In genomic region chr11:96929766-96930331, GRCm38 (mm10) we compare ENCODE assay signal across 12 mouse cellular contexts. TPM values are rescaled to one million over a fixed set of nuclear protein-coding genes. Genes with fewer than 3 reads are reported as not detected.
DNase-seq lines count a peak whose midpoint lies in the region; ATAC-seq and TF ChIP-seq lines count a peak whose summit lies in the region.
"Had no signal": no experiment of that assay in that cellular context is flagged by ENCODE, and none has a peak within 500 bp of the region (broad histone marks: within the 10 kb centered on the region; RNA-seq: fewer than 3 reads in every experiment).

No protein-coding gene starts in this region.

- TF ChIP-seq CTCF in ES-Bruce4 (IDR thresholded peaks at IDR 0.05; ENCODE audit: low read depth, low read length): no peak

- H3K9ac ChIP-seq in ES-Bruce4 (ENCODE audit: low read depth, poor library complexity, severe bottlenecking): no peak overlapping the region
- no peak overlapping the region for H3K9ac ChIP-seq in embryonic facial prominence, embryonic 13.5 days
- peak overlapping the region; percentile 19; the same call in 1 of the 2 replicates for H3K9ac ChIP-seq in kidney, embryonic 15.5 days
- peak overlapping the region; percentile 69 for H3K9ac ChIP-seq in liver, embryonic 13.5 days

- H3K4me1 ChIP-seq in ES-Bruce4 (ENCODE audit: control insufficient read depth, insufficient read depth, low read length): peaks cover 5% of the 10 kb centered on the region
- H3K4me1 ChIP-seq in embryonic facial prominence, embryonic 13.5 days: peaks cover 24% of the 10 kb centered on the region
- H3K4me1 ChIP-seq in kidney, embryonic 15.5 days: peaks cover 48% of the 10 kb centered on the region
- peaks cover 98% of the 10 kb centered on the region for H3K4me1 ChIP-seq in liver, embryonic 13.5 days (replicated peaks)

- WGBS in embryonic facial prominence, embryonic 13.5 days: 53% methylated on average over 9 of the region's 9 CpGs
- WGBS in kidney, embryonic 15.5 days: 52% methylated on average over 9 of the region's 9 CpGs
- WGBS in liver, embryonic 13.5 days (ENCODE audit: insufficient replicate concordance): 18% methylated on average over 9 of the region's 9 CpGs

- H3K9me3 ChIP-seq in ES-Bruce4 (replicated peaks; ENCODE audit: control insufficient read depth, insufficient read depth, low read length, poor library complexity, severe bottlenecking): no peaks in the 10 kb centered on the region
- H3K9me3 ChIP-seq in embryonic facial prominence, embryonic 13.5 days: no peaks in the 10 kb centered on the region
- H3K9me3 ChIP-seq in kidney, embryonic 15.5 days (replicated peaks): no peaks in the 10 kb centered on the region
- H3K9me3 ChIP-seq in liver, embryonic 13.5 days (replicated peaks): no peaks in the 10 kb centered on the region
- H3K9me3 ChIP-seq: megakaryocyte, embryonic 14.5 days had no signal

- no peak for ATAC-seq in embryonic facial prominence, embryonic 13.5 days (ENCODE audit: insufficient number of reproducible peaks, insufficient read depth, low FRiP score, low TSS enrichment, low read depth)
- peak; percentile 67 for ATAC-seq in kidney, embryonic 15.5 days (replicated peaks; ENCODE audit: low FRiP score)
- ATAC-seq in liver, embryonic 13.5 days (ENCODE audit: low read depth): peak; percentile 67
- ATAC-seq: activated CD4-positive, CD25-positive, alpha-beta regulatory T cell, adult 4 months had no signal

- DNase-seq in liver, embryonic 13.5 days: peak; percentile 35
- DNase-seq in spleen, adult 12 weeks (ENCODE audit: low spot score): no peak
- no peak for DNase-seq in cerebellum, postnatal 14 days
- DNase-seq in spleen, postnatal 10 days (ENCODE audit: low spot score in 2 of 2): no peak
- no peak for DNase-seq in adrenal gland, adult 8-10 months
- DNase-seq: cerebellum, postnatal 36 days had no signal

- no peaks in the 10 kb centered on the region for H3K36me3 ChIP-seq in ES-Bruce4 (ENCODE audit: control insufficient read depth, insufficient read depth, low read length, poor library complexity, severe bottlenecking)
- H3K36me3 ChIP-seq in embryonic facial prominence, embryonic 13.5 days: no peaks in the 10 kb centered on the region
- peaks cover 3% of the 10 kb centered on the region for H3K36me3 ChIP-seq in kidney, embryonic 15.5 days
- no peaks in the 10 kb centered on the region for H3K36me3 ChIP-seq in liver, embryonic 13.5 days

- peak overlapping the region; percentile 39; the same call in 1 of the 2 replicates for H3K4me2 ChIP-seq in embryonic facial prominence, embryonic 13.5 days
- H3K4me2 ChIP-seq in kidney, embryonic 15.5 days: peak overlapping the region; percentile 54
- peak overlapping the region; percentile 49 for H3K4me2 ChIP-seq in liver, embryonic 13.5 days

- H3K4me3 ChIP-seq in ES-Bruce4 (ENCODE audit: low read depth, low read length): peak overlapping the region; percentile 10
- H3K4me3 ChIP-seq in embryonic facial prominence, embryonic 13.5 days: 0 out of 2 replicates have a peak overlapping the region, but pooled peaks have one; percentile 9
- H3K4me3 ChIP-seq in kidney, embryonic 15.5 days (replicated peaks): peak overlapping the region; percentile 40
- 0 out of 2 replicates have a peak overlapping the region, but pooled peaks have one; percentile 5 for H3K4me3 ChIP-seq in liver, embryonic 13.5 days (replicated peaks)
- H3K4me3 ChIP-seq: megakaryocyte, embryonic 14.5 days had no signal

- no peaks in the 10 kb centered on the region for H3K27me3 ChIP-seq in ES-Bruce4 (ENCODE audit: control insufficient read depth, insufficient read depth, low read length, poor library complexity, severe bottlenecking)
- peaks cover 22% of the 10 kb centered on the region for H3K27me3 ChIP-seq in embryonic facial prominence, embryonic 13.5 days
- peaks cover 12% of the 10 kb centered on the region; the same call in 1 of the 2 replicates for H3K27me3 ChIP-seq in kidney, embryonic 15.5 days
- 0 out of 2 replicates have a peak, but pooled peaks cover 3% of the 10 kb centered on the region for H3K27me3 ChIP-seq in liver, embryonic 13.5 days

- no peak for TF ChIP-seq POLR2A in ES-Bruce4 (IDR thresholded peaks at IDR 0.05; ENCODE audit: insufficient read depth, low read length)

- no peak overlapping the region for H3K27ac ChIP-seq in ES-Bruce4 (ENCODE audit: insufficient read depth, low read length)
- peak overlapping the region; percentile 57 for H3K27ac ChIP-seq in embryonic facial prominence, embryonic 13.5 days
- H3K27ac ChIP-seq in kidney, embryonic 15.5 days: peak overlapping the region; percentile 95
- H3K27ac ChIP-seq in liver, embryonic 13.5 days: peak overlapping the region; percentile 98

- TF ChIP-seq EP300 in ES-Bruce4 (IDR thresholded peaks at IDR 0.05; ENCODE audit: insufficient read depth, low read depth, low read length): no peak

RNA-seq across cellular contexts. Expression of gene Prr15l, which starts 1.9 kb away (rescaled TPM):
- 10.9 and 11.1 TPM in 2 replicates for polyA plus RNA-seq in ES-Bruce4 (2011; ENCODE audit: insufficient read depth, insufficient read length, low read depth, missing spikeins)
- 2.4 and 3.4 TPM in 2 replicates for polyA plus RNA-seq in embryonic facial prominence, embryonic 13.5 days (2015; fragmentation: Nextera tagmentation; extraction: Ambion mirVana)
- 37.6 and 38.7 TPM in 2 replicates for polyA plus RNA-seq in kidney, embryonic 15.5 days (2015; fragmentation: Nextera tagmentation; extraction: Ambion mirVana)
- 4.4 and 5.2 TPM in 2 replicates for polyA plus RNA-seq in liver, embryonic 13.5 days (2015; fragmentation: Nextera tagmentation; extraction: Ambion mirVana)
- under 1 TPM in 3 of 4 experiments, not detected in 1; 0.28 to 0.70 (median 0.32) TPM for total RNA-seq in adrenal gland, adult 8-10 months (2022)
- total RNA-seq: gastrocnemius, postnatal 4 days had no signal

RNA-seq across cellular contexts. Expression of gene Cdk5rap3, which starts 13.6 kb away (rescaled TPM):
- 93.3 and 109 TPM in 2 replicates for polyA plus RNA-seq in ES-Bruce4 (2011; ENCODE audit: insufficient read depth, insufficient read length, low read depth, missing spikeins)
- polyA plus RNA-seq in embryonic facial prominence, embryonic 13.5 days (2015; fragmentation: Nextera tagmentation; extraction: Ambion mirVana): 89.4 and 94.8 TPM in 2 replicates
- polyA plus RNA-seq in kidney, embryonic 15.5 days (2015; fragmentation: Nextera tagmentation; extraction: Ambion mirVana): 78.9 and 79.5 TPM in 2 replicates
- 39.6 and 44.4 TPM in 2 replicates for polyA plus RNA-seq in liver, embryonic 13.5 days (2015; fragmentation: Nextera tagmentation; extraction: Ambion mirVana)
- 10 to 100 TPM; 55.2 to 82.1 (median 71.5) TPM for total RNA-seq in adrenal gland, adult 8-10 months (2022)

RNA-seq across cellular contexts. Expression of gene Pnpo, which starts 13.9 kb away (rescaled TPM):
- 23.6 and 24.1 TPM in 2 replicates for polyA plus RNA-seq in ES-Bruce4 (2011; ENCODE audit: insufficient read depth, insufficient read length, low read depth, missing spikeins)
- 19.9 and 27.9 TPM in 2 replicates for polyA plus RNA-seq in embryonic facial prominence, embryonic 13.5 days (2015; fragmentation: Nextera tagmentation; extraction: Ambion mirVana)
- polyA plus RNA-seq in kidney, embryonic 15.5 days (2015; fragmentation: Nextera tagmentation; extraction: Ambion mirVana): 34.3 and 42.6 TPM in 2 replicates
- 652 and 660 TPM in 2 replicates for polyA plus RNA-seq in liver, embryonic 13.5 days (2015; fragmentation: Nextera tagmentation; extraction: Ambion mirVana)
- 10 to 100 TPM; 34.5 to 43.3 (median 39.4) TPM for total RNA-seq in adrenal gland, adult 8-10 months (2022)

RNA-seq across cellular contexts. Expression of gene Sp2, which starts 52.9 kb away (rescaled TPM):
- polyA plus RNA-seq in ES-Bruce4 (2011; ENCODE audit: insufficient read depth, insufficient read length, low read depth, missing spikeins): 29.0 and 30.5 TPM in 2 replicates
- polyA plus RNA-seq in embryonic facial prominence, embryonic 13.5 days (2015; fragmentation: Nextera tagmentation; extraction: Ambion mirVana): 15.9 and 18.0 TPM in 2 replicates
- polyA plus RNA-seq in kidney, embryonic 15.5 days (2015; fragmentation: Nextera tagmentation; extraction: Ambion mirVana): 19.9 and 22.7 TPM in 2 replicates
- polyA plus RNA-seq in liver, embryonic 13.5 days (2015; fragmentation: Nextera tagmentation; extraction: Ambion mirVana): 13.0 and 15.3 TPM in 2 replicates
- 10 to 100 TPM; 13.8 to 21.0 (median 16.4) TPM for total RNA-seq in adrenal gland, adult 8-10 months (2022)

Comparison
In these comparisons a context has a peak if more than half of its experiments do, and no peak if none do; other contexts are left out.
1. H3K9ac ChIP-seq: peak in kidney, embryonic 15.5 days (single experiment) and liver, embryonic 13.5 days (single experiment); none in ES-Bruce4 (single experiment) and embryonic facial prominence, embryonic 13.5 days (single experiment).
2. RNA of gene Pnpo, which starts 13.9 kb away (polyA plus RNA-seq): 652 to 660 TPM in liver, embryonic 13.5 days; 34.3 to 42.6 TPM in kidney, embryonic 15.5 days, 23.6 to 24.1 TPM in ES-Bruce4 and 19.9 to 27.9 TPM in embryonic facial prominence, embryonic 13.5 days; every median in the first group is over 10 times any median in the second.
3. Peak in every context shown above with its lines, with median percentiles within 50 percentile points of each other: H3K4me3 ChIP-seq and H3K4me2 ChIP-seq.